Mouse (Mus musculus): ENCODE results near the gene Cap1. TPM values are rescaled to one million over a fixed set of nuclear protein-coding genes. Genes with fewer than 3 reads are reported as not detected.
A peak's percentile ranks its signal among the peaks of the same experiment; 100 is the strongest.

Cap1 gene
- polyA plus RNA-seq, 1 experiment from 2014 or later: 43.1 TPM

- H3K4me2 ChIP-seq: no peak overlapping the region
- H3K27ac ChIP-seq: no peak overlapping the region
- WGBS: 42% methylated on average over 6 of the region's 6 CpGs
- H3K4me1 ChIP-seq (replicated peaks): no peaks in the 10 kb centered on the region
- peaks cover 13% of the 10 kb centered on the region for H3K9me3 ChIP-seq
- no peak for ATAC-seq (ENCODE audit: insufficient number of reproducible peaks, insufficient read depth, low FRiP score, low TSS enrichment, low read depth)
- H3K4me3 ChIP-seq (replicated peaks): no peak overlapping the region
- no peak overlapping the region for H3K9ac ChIP-seq (replicated peaks)
- no peaks in the 10 kb centered on the region for H3K36me3 ChIP-seq
- H3K27me3 ChIP-seq: no peaks in the 10 kb centered on the region
Observed at GRCm38 (mm10) chr4:122910577-122910976, 24.7 kb upstream of the Cap1 start.

- H3K4me1 ChIP-seq (replicated peaks): no peaks in the 10 kb centered on the region
- no peak overlapping the region for H3K4me2 ChIP-seq
- H3K4me3 ChIP-seq (replicated peaks): no peak overlapping the region
- no peak for ATAC-seq (ENCODE audit: insufficient number of reproducible peaks, insufficient read depth, low FRiP score, low TSS enrichment, low read depth)
- no peaks in the 10 kb centered on the region for H3K27me3 ChIP-seq
- H3K9ac ChIP-seq (replicated peaks): no peak overlapping the region
- no peaks in the 10 kb centered on the region for H3K36me3 ChIP-seq
- H3K9me3 ChIP-seq: peaks cover 13% of the 10 kb centered on the region
- H3K27ac ChIP-seq: no peak overlapping the region
- WGBS: 68% methylated on average over 12 of the region's 12 CpGs
Observed at GRCm38 (mm10) chr4:122909572-122910189, 23.8 kb upstream of the Cap1 start.

- H3K9me3 ChIP-seq: peaks cover 7% of the 10 kb centered on the region; the same call in 1 of the 2 replicates
- 40% methylated on average over 10 of the region's 10 CpGs for WGBS
- no peak for ATAC-seq (ENCODE audit: insufficient number of reproducible peaks, insufficient read depth, low FRiP score, low TSS enrichment, low read depth)
- H3K27ac ChIP-seq: no peak overlapping the region
- H3K36me3 ChIP-seq: no peaks in the 10 kb centered on the region
- no peak overlapping the region for H3K9ac ChIP-seq (replicated peaks)
- no peaks in the 10 kb centered on the region for H3K4me1 ChIP-seq (replicated peaks)
- H3K4me2 ChIP-seq: no peak overlapping the region
- H3K4me3 ChIP-seq (replicated peaks): no peak overlapping the region
- no peaks in the 10 kb centered on the region for H3K27me3 ChIP-seq
Observed at GRCm38 (mm10) chr4:122905359-122905758, 19.5 kb upstream of the Cap1 start.

- Histone ChIP-seq H3K9me3 (peaks cover 7% of the 10 kb centered on the region; the same call in 1 of the 2 replicates), H3K4me1 (replicated peaks) (no peaks in the 10 kb centered on the region), H3K4me2 (no peak overlapping the region), H3K9ac (replicated peaks) (no peak overlapping the region), H3K27ac (no peak overlapping the region), H3K27me3 (no peaks in the 10 kb centered on the region), H3K4me3 (replicated peaks) (no peak overlapping the region), H3K36me3 (no peaks in the 10 kb centered on the region)
- ATAC-seq (ENCODE audit: insufficient number of reproducible peaks, insufficient read depth, low FRiP score, low TSS enrichment, low read depth): no peak
- WGBS: 91% methylated on average over 3 of the region's 3 CpGs
Observed at GRCm38 (mm10) chr4:122903709-122904108, 17.9 kb upstream of the Cap1 start.

GRCm38 (mm10) chr4:122902156-122902555 is 16.3 kb upstream of the Cap1 start:
- ATAC-seq (ENCODE audit: insufficient number of reproducible peaks, insufficient read depth, low FRiP score, low TSS enrichment, low read depth): no peak
- no peak overlapping the region for H3K4me3 ChIP-seq (replicated peaks)
- H3K4me2 ChIP-seq: no peak overlapping the region
- 23% methylated on average over 6 of the region's 6 CpGs for WGBS
- no peak overlapping the region for H3K27ac ChIP-seq
- no peaks in the 10 kb centered on the region for H3K27me3 ChIP-seq
- no peaks in the 10 kb centered on the region for H3K36me3 ChIP-seq
- no peaks in the 10 kb centered on the region for H3K4me1 ChIP-seq (replicated peaks)
- no peaks in the 10 kb centered on the region for H3K9me3 ChIP-seq
- H3K9ac ChIP-seq (replicated peaks): no peak overlapping the region

GRCm38 (mm10) chr4:122898313-122898712 is 12.5 kb upstream of the Cap1 start:
- no peaks in the 10 kb centered on the region for H3K9me3 ChIP-seq
- no peak for ATAC-seq (ENCODE audit: insufficient number of reproducible peaks, insufficient read depth, low FRiP score, low TSS enrichment, low read depth)

GRCm38 (mm10) chr4:122897750-122898149 is 11.9 kb upstream of the Cap1 start:
- Histone ChIP-seq H3K4me2 (no peak overlapping the region), H3K27ac (no peak overlapping the region), H3K4me3 (replicated peaks) (no peak overlapping the region), H3K27me3 (no peaks in the 10 kb centered on the region), H3K9ac (replicated peaks) (no peak overlapping the region), H3K9me3 (no peaks in the 10 kb centered on the region), H3K36me3 (no peaks in the 10 kb centered on the region), H3K4me1 (replicated peaks) (no peaks in the 10 kb centered on the region; the same call in 1 of the 2 replicates)
- no peak for ATAC-seq (ENCODE audit: insufficient number of reproducible peaks, insufficient read depth, low FRiP score, low TSS enrichment, low read depth)
- 78% methylated on average over 4 of the region's 4 CpGs for WGBS

More at GRCm38 (mm10) chr4:122898313-122898712, 12.5 kb upstream of the Cap1 start:
- Histone ChIP-seq H3K4me1 (replicated peaks) (no peaks in the 10 kb centered on the region; the same call in 1 of the 2 replicates), H3K36me3 (no peaks in the 10 kb centered on the region), H3K4me3 (replicated peaks) (no peak overlapping the region), H3K4me2 (no peak overlapping the region), H3K27me3 (no peaks in the 10 kb centered on the region), H3K9ac (replicated peaks) (no peak overlapping the region), H3K27ac (no peak overlapping the region)
- WGBS: 20% methylated on average over 5 of the region's 5 CpGs

- Histone ChIP-seq H3K4me3 (replicated peaks) (no peak overlapping the region), H3K27me3 (peaks cover 3% of the 10 kb centered on the region; the same call in 1 of the 2 replicates), H3K4me2 (no peak overlapping the region), H3K27ac (no peak overlapping the region), H3K36me3 (no peaks in the 10 kb centered on the region), H3K9me3 (no peaks in the 10 kb centered on the region), H3K9ac (replicated peaks) (no peak overlapping the region), H3K4me1 (replicated peaks) (peaks cover 3% of the 10 kb centered on the region)
- ATAC-seq (ENCODE audit: insufficient number of reproducible peaks, insufficient read depth, low FRiP score, low TSS enrichment, low read depth): no peak
- WGBS: 77% methylated on average over 5 of the region's 5 CpGs
Observed at GRCm38 (mm10) chr4:122892157-122892556, 6.3 kb upstream of the Cap1 start.

- WGBS: 43% methylated on average over 1 of the region's 1 CpGs
- peaks cover 3% of the 10 kb centered on the region; the same call in 1 of the 2 replicates for H3K27me3 ChIP-seq
- H3K9ac ChIP-seq (replicated peaks): no peak overlapping the region
- H3K27ac ChIP-seq: no peak overlapping the region
- H3K4me2 ChIP-seq: no peak overlapping the region
- no peaks in the 10 kb centered on the region for H3K36me3 ChIP-seq
- H3K9me3 ChIP-seq: no peaks in the 10 kb centered on the region
- H3K4me1 ChIP-seq (replicated peaks): peaks cover 3% of the 10 kb centered on the region
- no peak overlapping the region for H3K4me3 ChIP-seq (replicated peaks)
- ATAC-seq (ENCODE audit: insufficient number of reproducible peaks, insufficient read depth, low FRiP score, low TSS enrichment, low read depth): no peak
Observed at GRCm38 (mm10) chr4:122891597-122891996, 5.7 kb upstream of the Cap1 start.

- no peaks in the 10 kb centered on the region for H3K36me3 ChIP-seq
- 22% methylated on average over 3 of the region's 3 CpGs for WGBS
Observed at GRCm38 (mm10) chr4:122890881-122891481, 5.1 kb upstream of the Cap1 start.

GRCm38 (mm10) chr4:122887336-122887735 is 1.5 kb upstream of the Cap1 start:
- peaks cover 3% of the 10 kb centered on the region; the same call in 1 of the 2 replicates for H3K27me3 ChIP-seq
- H3K27ac ChIP-seq: peak overlapping the region; percentile 99; the same call in 1 of the 2 replicates
- WGBS: 70% methylated on average over 2 of the region's 2 CpGs
- H3K9me3 ChIP-seq: no peaks in the 10 kb centered on the region
- H3K36me3 ChIP-seq: no peaks in the 10 kb centered on the region
- H3K4me2 ChIP-seq: peak overlapping the region; percentile 85
- H3K4me3 ChIP-seq (replicated peaks): no peak overlapping the region; the same call in 1 of the 2 replicates
- ATAC-seq (ENCODE audit: insufficient number of reproducible peaks, insufficient read depth, low FRiP score, low TSS enrichment, low read depth): no peak
- no peak overlapping the region for H3K9ac ChIP-seq (replicated peaks)
- H3K4me1 ChIP-seq (replicated peaks): peaks cover 20% of the 10 kb centered on the region

More at GRCm38 (mm10) chr4:122890881-122891481, 5.1 kb upstream of the Cap1 start:
- peaks cover 3% of the 10 kb centered on the region for H3K4me1 ChIP-seq (replicated peaks)
- peaks cover 3% of the 10 kb centered on the region; the same call in 1 of the 2 replicates for H3K27me3 ChIP-seq
- no peak overlapping the region for H3K4me2 ChIP-seq
- no peak overlapping the region for H3K9ac ChIP-seq (replicated peaks)
- no peak overlapping the region for H3K4me3 ChIP-seq (replicated peaks)
- no peak for ATAC-seq (ENCODE audit: insufficient number of reproducible peaks, insufficient read depth, low FRiP score, low TSS enrichment, low read depth)
- H3K27ac ChIP-seq: no peak overlapping the region
- no peaks in the 10 kb centered on the region for H3K9me3 ChIP-seq
